Mouse (Mus musculus) midbrain, embryonic 14.5 days (tissue): ENCODE measurements at regions not wholly inside any gene's neighbourhood (a gene's known extent, or its start where the extent isn't known, plus 50 kb on each side); places are given as distances from the start of the nearest gene placed in this dataset.

Experiments
- ATAC-seq: fragments of 200-750 bp; cut with Nextera tagmentation; 2 replicates; pipeline ENCODE4 v1.8.0; 2017; ENCODE audit warnings: moderate number of reproducible peaks, moderate library complexity; ENCODE audit not compliant: low FRiP score, low TSS enrichment
- DNase-seq: peaks from one replicate; pipeline ENCODE4 v3.0.0-alpha.2; 2015
- H3K27ac ChIP-seq: fragments of 300-500 bp; sonication (generic); replicated peaks from 2 replicates; pipeline ENCODE4 v1.5.1; 2014; ENCODE audit warnings: mild to moderate bottlenecking, low read depth, low read length, moderate library complexity
- H3K27me3 ChIP-seq: fragments of 300-500 bp; sonication (generic); 2 replicates; pipeline ENCODE4 v1.6.1; 2014; ENCODE audit warnings: low read length, control low read depth, mixed read lengths; ENCODE audit not compliant: control insufficient read depth, insufficient read depth
- H3K36me3 ChIP-seq: fragments of 300-500 bp; sonication (generic); 2 replicates; pipeline ENCODE4 v1.6.1; 2014; ENCODE audit warnings: low read length, control low read depth; ENCODE audit not compliant: control insufficient read depth, insufficient read depth
- H3K4me1 ChIP-seq: fragments of 300-500 bp; sonication (generic); 2 replicates; pipeline ENCODE4 v1.6.1; 2014; ENCODE audit warnings: mild to moderate bottlenecking, antibody characterized with exemption, low read length, control low read depth; ENCODE audit not compliant: control insufficient read depth, insufficient read depth
- H3K4me2 ChIP-seq: fragments of 300-500 bp; sonication (generic); 2 replicates; pipeline ENCODE4 v1.6.1; 2014; ENCODE audit warnings: mild to moderate bottlenecking, low read length, moderate library complexity
- H3K4me3 ChIP-seq: fragments of 300-500 bp; sonication (generic); replicated peaks from 2 replicates; pipeline ENCODE4 v1.5.1; 2014; ENCODE audit warnings: low read depth, low read length
- H3K9ac ChIP-seq: fragments of 300-500 bp; sonication (generic); replicated peaks from 2 replicates; pipeline ENCODE4 v1.6.1; 2014; ENCODE audit warnings: mild to moderate bottlenecking, low read length, moderate library complexity
- H3K9me3 ChIP-seq: fragments of 300-500 bp; sonication (generic); 2 replicates; pipeline ENCODE4 v1.6.1; 2016; ENCODE audit warnings: low read length, control low read depth, mixed read lengths; ENCODE audit not compliant: control insufficient read depth
- WGBS: fragments of 180-500 bp; shearing (Covaris S2); extraction: QIAGEN DNeasy Blood & Tissue Kit; methylation state at CpG from one replicate; pipeline ENCODE4 v1.1.7; 2014; 5-methylcytosine and 5-hydroxymethylcytosine counted together

DNA sequence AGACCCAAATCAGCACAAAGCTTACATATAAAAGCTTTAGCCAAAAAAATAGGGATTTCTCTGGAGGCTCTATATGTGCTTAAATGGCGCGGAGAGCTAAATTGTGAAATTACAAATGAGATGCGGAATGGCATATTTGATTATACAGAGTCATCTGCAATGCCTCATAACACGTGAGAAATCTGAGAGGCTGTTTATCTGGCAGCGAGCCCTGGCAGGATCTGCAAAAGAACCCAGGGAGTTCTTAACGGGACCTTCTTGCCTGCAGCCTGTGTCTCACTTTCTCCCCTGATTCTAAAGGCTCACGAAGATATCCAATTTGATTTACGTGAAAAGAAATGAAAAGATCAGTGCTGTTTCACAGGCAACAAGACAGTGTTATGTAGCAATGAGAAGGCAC, 58.0 kb upstream of the Kirrel3 start:
- Histone ChIP-seq H3K36me3 (no peaks in the 10 kb centered on the region), H3K9me3 (no peaks in the 10 kb centered on the region), H3K4me2 (no peak overlapping the region), H3K27ac (no peak overlapping the region), H3K4me1 (0 out of 2 replicates have a peak, but pooled peaks cover 5% of the 10 kb centered on the region), H3K9ac (no peak overlapping the region), H3K4me3 (no peak overlapping the region), H3K27me3 (no peaks in the 10 kb centered on the region)
- DNase-seq = peak; percentile 39
- 55% methylated on average over 8 of the region's 8 CpGs for WGBS
- no peak for ATAC-seq
